ENCODE assay signal across 8 mouse cellular contexts in genomic region chrX:52611987-52612670, GRCm38 (mm10). TPM values are rescaled to one million over a fixed set of nuclear protein-coding genes. Genes with fewer than 3 reads are reported as not detected.
DNase-seq lines count a peak whose midpoint lies in the region; ATAC-seq and TF ChIP-seq lines count a peak whose summit lies in the region.

No protein-coding gene starts in this region.

- H3K4me1 ChIP-seq in heart, adult 2 months (ENCODE audit: control insufficient read depth, insufficient read depth, low read length), result no peaks in the 10 kb centered on the region
- no peaks in the 10 kb centered on the region for H3K4me1 ChIP-seq in brown adipose tissue, adult 24 weeks (ENCODE audit: control insufficient read depth, insufficient read depth, insufficient read length, low read length)
- H3K4me1 ChIP-seq in heart, embryonic 16.5 days (ENCODE audit: control insufficient read depth, insufficient read depth, low read length), result no peaks in the 10 kb centered on the region; the same call in 1 of the 2 replicates
- H3K4me1 ChIP-seq in limb, embryonic 12.5 days (replicated peaks), result peaks cover 29% of the 10 kb centered on the region
- 0 out of 2 replicates have a peak, but pooled peaks cover 13% of the 10 kb centered on the region for H3K4me1 ChIP-seq in neural tube, embryonic 15.5 days
- H3K4me1 ChIP-seq in thymus, adult 2 months (replicated peaks; ENCODE audit: control insufficient read depth, insufficient read depth, low read length), result no peaks in the 10 kb centered on the region; the same call in 1 of the 2 replicates

- DNase-seq in heart, adult 2 months, result peak; percentile 4 to 17
- DNase-seq in heart, postnatal 25 days (ENCODE audit: low spot score), result no peak
- DNase-seq in Muller cell, postnatal 12 days (ENCODE audit: inconsistent ontology term), result no peak
- DNase-seq in thymus, adult 2 months, result no peak

- intact Hi-C loops in heart, adult 2 months (cut with DNase I), result no loop called here
- intact Hi-C loops in heart, postnatal 25 days (cut with DNase I), result no loop called here

- no peak overlapping the region; the same call in 1 of the 2 replicates for H3K4me3 ChIP-seq in heart, adult 2 months
- peak overlapping the region; percentile 41; the same call in 1 of the 2 replicates for H3K4me3 ChIP-seq in brown adipose tissue, adult 24 weeks (ENCODE audit: insufficient read depth, low read depth, low read length)
- H3K4me3 ChIP-seq in heart, embryonic 16.5 days (ENCODE audit: low read length), result peak overlapping the region; percentile 62
- peak overlapping the region; percentile 68 for H3K4me3 ChIP-seq in limb, embryonic 12.5 days (replicated peaks)
- H3K4me3 ChIP-seq in neural tube, embryonic 15.5 days (replicated peaks), result peak overlapping the region; percentile 47
- H3K4me3 ChIP-seq in thymus, adult 2 months (ENCODE audit: control insufficient read depth, insufficient read depth, low read length), result no peak overlapping the region

- peak overlapping the region; percentile 74 for H3K4me2 ChIP-seq in heart, embryonic 16.5 days (ENCODE audit: low read depth, low read length)
- peak overlapping the region; percentile 60 for H3K4me2 ChIP-seq in limb, embryonic 12.5 days
- peak overlapping the region; percentile 84 for H3K4me2 ChIP-seq in neural tube, embryonic 15.5 days

- H3K36me3 ChIP-seq in heart, adult 2 months (ENCODE audit: control insufficient read depth, insufficient read depth, low read length), result no peaks in the 10 kb centered on the region
- H3K36me3 ChIP-seq in heart, embryonic 16.5 days (ENCODE audit: control insufficient read depth, insufficient read depth), result no peaks in the 10 kb centered on the region
- no peaks in the 10 kb centered on the region for H3K36me3 ChIP-seq in limb, embryonic 12.5 days
- H3K36me3 ChIP-seq in neural tube, embryonic 15.5 days, result no peaks in the 10 kb centered on the region
- no peaks in the 10 kb centered on the region for H3K36me3 ChIP-seq in thymus, adult 2 months (ENCODE audit: control insufficient read depth, insufficient read depth, low read length)

- no peaks in the 10 kb centered on the region for H3K9me3 ChIP-seq in heart, embryonic 16.5 days (replicated peaks; ENCODE audit: control insufficient read depth, low read length)
- no peaks in the 10 kb centered on the region for H3K9me3 ChIP-seq in limb, embryonic 12.5 days
- no peaks in the 10 kb centered on the region for H3K9me3 ChIP-seq in neural tube, embryonic 15.5 days (replicated peaks)

- no peak for TF ChIP-seq CTCF in heart, adult 2 months (IDR thresholded peaks at IDR 0.05)
- TF ChIP-seq CTCF in thymus, adult 2 months (IDR thresholded peaks at IDR 0.05; ENCODE audit: borderline replicate concordance, control insufficient read depth, extremely low read depth, insufficient read depth, low read length, poor library complexity), result no peak

- H3K79me2 ChIP-seq in heart, adult 2 months (replicated peaks; ENCODE audit: control insufficient read depth, insufficient read depth, low read length), result no peaks in the 10 kb centered on the region

- WGBS in heart, adult 2 months, result 29% methylated on average over 28 of the region's 28 CpGs
- 21% methylated on average over 28 of the region's 28 CpGs for WGBS in heart, embryonic 16.5 days
- 19% methylated on average over 28 of the region's 28 CpGs for WGBS in limb, embryonic 12.5 days
- WGBS in neural tube, embryonic 15.5 days, result 26% methylated on average over 28 of the region's 28 CpGs
- WGBS in thymus, adult 2 months, result 15% methylated on average over 28 of the region's 28 CpGs

- H3K27ac ChIP-seq in heart, adult 2 months, result no peak overlapping the region
- H3K27ac ChIP-seq in brown adipose tissue, adult 24 weeks (replicated peaks; ENCODE audit: low read depth, low read length), result no peak overlapping the region
- H3K27ac ChIP-seq in heart, embryonic 16.5 days (ENCODE audit: low read length), result peak overlapping the region; percentile 76
- H3K27ac ChIP-seq in limb, embryonic 12.5 days, result peak overlapping the region; percentile 94
- H3K27ac ChIP-seq in neural tube, embryonic 15.5 days (replicated peaks), result no peak overlapping the region
- H3K27ac ChIP-seq in thymus, adult 2 months (ENCODE audit: control insufficient read depth, insufficient read depth, low read length), result no peak overlapping the region

- H3K9ac ChIP-seq in heart, adult 2 months (ENCODE audit: low read depth, low read length), result no peak overlapping the region
- H3K9ac ChIP-seq in heart, embryonic 16.5 days (ENCODE audit: low read length), result peak overlapping the region; percentile 70
- H3K9ac ChIP-seq in limb, embryonic 12.5 days (replicated peaks), result peak overlapping the region; percentile 89
- peak overlapping the region; percentile 28; the same call in 1 of the 2 replicates for H3K9ac ChIP-seq in neural tube, embryonic 15.5 days (replicated peaks)

- TF ChIP-seq EP300 in heart, adult 2 months (IDR thresholded peaks at IDR 0.05; ENCODE audit: insufficient read depth, low read depth, low read length), result no peak

- no peak for TF ChIP-seq POLR2A in heart, adult 2 months (IDR thresholded peaks at IDR 0.05; ENCODE audit: insufficient read depth, low read depth, low read length)
- TF ChIP-seq POLR2A in thymus, adult 2 months (IDR thresholded peaks at IDR 0.05; ENCODE audit: control insufficient read depth, extremely low read depth, insufficient read depth, low read length, poor library complexity), result no peak

- no peak for ATAC-seq in heart, embryonic 16.5 days (replicated peaks; ENCODE audit: extremely low read depth, insufficient read depth, low FRiP score)
- no peak for ATAC-seq in limb, embryonic 12.5 days (ENCODE audit: insufficient number of reproducible peaks, insufficient read depth, low FRiP score, low TSS enrichment, low read depth)
- no peak for ATAC-seq in neural tube, embryonic 15.5 days (ENCODE audit: low FRiP score)

- peaks cover 2% of the 10 kb centered on the region; the same call in 1 of the 2 replicates for H3K27me3 ChIP-seq in heart, adult 2 months (ENCODE audit: control insufficient read depth, insufficient read depth, low read length)
- H3K27me3 ChIP-seq in heart, embryonic 16.5 days (ENCODE audit: control insufficient read depth, insufficient read depth, low read length), result no peaks in the 10 kb centered on the region
- peaks cover 10% of the 10 kb centered on the region for H3K27me3 ChIP-seq in limb, embryonic 12.5 days
- H3K27me3 ChIP-seq in neural tube, embryonic 15.5 days (replicated peaks), result peaks cover 14% of the 10 kb centered on the region; the same call in 1 of the 2 replicates
- peaks cover 3% of the 10 kb centered on the region; the same call in 1 of the 2 replicates for H3K27me3 ChIP-seq in thymus, adult 2 months (ENCODE audit: control insufficient read depth, insufficient read depth, low read length)

RNA-seq across cellular contexts. Expression of gene Gpc3, which starts 1.6 kb away (rescaled TPM):
- 10 to 100 TPM; 13.2 to 14.8 TPM for total RNA-seq in heart, adult 2 months (2021)
- polyA plus RNA-seq in heart, adult 2 months (2012; rRNA removed), result 11.9 and 24.6 TPM in 2 replicates
- total RNA-seq in heart, postnatal 25 days (2021), result 10 to 100 TPM; 14.6 to 22.6 TPM
- polyA plus RNA-seq in brown adipose tissue, adult 24 weeks (2012; ENCODE audit: insufficient read depth, insufficient read length, missing spikeins), result 8.0 and 9.6 TPM in 2 replicates
- 355 and 372 TPM in 2 replicates for polyA plus RNA-seq in heart, embryonic 16.5 days (2015; fragmentation: Nextera tagmentation; extraction: Ambion mirVana)
- polyA plus RNA-seq in limb, embryonic 12.5 days (2016; fragmentation: Nextera tagmentation; extraction: Ambion mirVana), result 1,173 and 1,196 TPM in 2 replicates
- 86.6 and 128 TPM in 2 replicates for polyA plus RNA-seq in neural tube, embryonic 15.5 days (2015; fragmentation: Nextera tagmentation; extraction: Ambion mirVana)
- 6.3 and 9.2 TPM in 2 replicates for polyA plus RNA-seq in thymus, adult 2 months (2012; rRNA removed)

Comparison
In these comparisons a context has a peak if more than half of its experiments do, and no peak if none do; other contexts are left out.
1. DNase-seq: peak in heart, adult 2 months (2 of 2); none in heart, postnatal 25 days (single experiment), Muller cell, postnatal 12 days (single experiment) and thymus, adult 2 months (single experiment).
2. H3K27ac ChIP-seq: peak in heart, embryonic 16.5 days (single experiment) and limb, embryonic 12.5 days (single experiment); none in heart, adult 2 months (single experiment), brown adipose tissue, adult 24 weeks (single experiment), neural tube, embryonic 15.5 days (single experiment) and thymus, adult 2 months (single experiment).
3. H3K4me3 ChIP-seq: peak in brown adipose tissue, adult 24 weeks (single experiment), heart, embryonic 16.5 days (single experiment), limb, embryonic 12.5 days (single experiment) and neural tube, embryonic 15.5 days (single experiment); none in heart, adult 2 months (single experiment) and thymus, adult 2 months (single experiment).
4. Peak in every context shown above with its lines, with median percentiles within 50 percentile points of each other: H3K4me2 ChIP-seq.